Mouse (Mus musculus) embryonic facial prominence, embryonic 12.5 days (tissue): ENCODE results near the gene Gdf2. TPM values are rescaled to one million over a fixed set of nuclear protein-coding genes. Genes with fewer than 3 reads are reported as not detected.

Source experiments
- polyA plus RNA-seq: library from polyadenylated mRNA; unstranded; fragments of >200 nt; fragmentation: Nextera tagmentation; extraction: Ambion mirVana; gene quantifications from 2 replicates; pipeline ENCODE4 v1.2.1, GENCODE M21; 2016

The Gdf2 gene
- polyA plus RNA-seq, 1 experiment from 2014 or later, result not detected

Other genes with a start within 250 kb of the Gdf2 start
- gene Gdf10, start 17.5 kb upstream of the Gdf2 start, polyA plus RNA-seq, result 18.6 and 20.6 TPM in 2 replicates
- 0.05 and 0.09 TPM in 2 replicates for gene Rbp3, start 13.0 kb downstream of the Gdf2 start, polyA plus RNA-seq
- 0.43 and 0.59 TPM in 2 replicates for gene Zfp488, start 37.7 kb downstream of the Gdf2 start, polyA plus RNA-seq
- gene Gm30083, start 74.1 kb downstream of the Gdf2 start, polyA plus RNA-seq, result not detected in 2 replicates
- not detected in 2 replicates for gene Gm5460, start 75.7 kb downstream of the Gdf2 start, polyA plus RNA-seq
- not detected in 2 replicates for gene Antxrl, start 111.7 kb downstream of the Gdf2 start, polyA plus RNA-seq
- gene Anxa8, start 144.9 kb downstream of the Gdf2 start, polyA plus RNA-seq, result 6.8 and 7.9 TPM in 2 replicates
- gene A630023A22Rik, start 161.7 kb downstream of the Gdf2 start, polyA plus RNA-seq, result not detected in 2 replicates
- gene Npy4r, start 211.4 kb downstream of the Gdf2 start, polyA plus RNA-seq, result 0.15 and 0.18 TPM in 2 replicates